Mouse (Mus musculus) T-helper 1 cell (primary cell): ENCODE measurements around the gene Zdhhc24.

ENCODE experiments used
- in situ Hi-C: fragments of 300-600 bp; cut with MboI, MseI; formaldehyde crosslinking; loops from one replicate; pipeline ENCODE4 v1.15.1; 2025; ENCODE audit warnings: high pct_unique_total_duplicates

Zdhhc24 gene

GRCm38 (mm10) chr19:4877785-4878184 is 683 bp upstream of the Zdhhc24 start, which contains the start of gene Actn3:
TSS of gene Actn3 (minus strand) at chr19:4877909.
- in situ Hi-C loops, result no loop called here

- in situ Hi-C loops, result no loop called here
Observed at GRCm38 (mm10) chr19:4879324-4879703, 846 bp downstream of the Zdhhc24 start.

DNA sequence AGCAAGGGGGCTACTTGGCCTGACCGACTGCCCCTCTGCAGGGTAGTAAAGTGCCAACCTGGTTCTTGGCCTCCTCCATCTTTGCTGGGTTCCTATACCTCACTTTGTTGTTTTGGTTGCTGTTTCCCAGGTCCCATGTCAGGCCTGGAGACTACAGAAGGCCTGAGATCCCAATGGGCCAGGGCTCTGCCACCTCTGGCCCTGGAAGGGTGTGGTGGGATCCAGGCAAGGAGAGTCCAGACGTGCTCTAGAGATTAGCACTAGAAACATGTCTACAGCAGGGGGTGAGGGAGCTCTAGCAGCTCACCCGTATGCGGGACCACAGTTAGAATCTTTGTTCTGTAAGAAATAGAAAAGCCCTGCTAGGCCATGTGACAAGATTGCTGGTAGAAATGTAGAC is 5.5 kb downstream of the Zdhhc24 start:
- in situ Hi-C loops, result no loop called here

DNA sequence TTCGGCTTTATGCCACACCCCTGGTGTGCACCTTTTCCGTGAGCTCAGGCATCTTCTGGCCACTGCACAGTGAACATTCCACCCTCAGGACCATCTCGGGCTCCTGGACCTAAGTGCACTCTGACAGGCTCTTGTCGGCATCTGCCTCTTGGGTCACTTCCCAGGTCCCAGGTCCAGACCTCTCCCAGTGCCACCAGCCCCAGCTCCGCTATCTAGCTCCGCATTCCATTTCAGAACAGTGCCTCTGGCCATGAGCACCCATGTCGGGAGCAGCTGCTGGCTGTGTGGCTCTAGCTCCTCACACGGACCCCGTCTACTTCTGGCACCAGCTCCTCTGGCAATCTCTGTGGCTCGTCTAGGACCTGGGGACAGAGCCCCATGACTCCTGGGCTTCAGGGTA is 11.3 kb downstream of the Zdhhc24 start:
- in situ Hi-C loops, result no loop called here

DNA sequence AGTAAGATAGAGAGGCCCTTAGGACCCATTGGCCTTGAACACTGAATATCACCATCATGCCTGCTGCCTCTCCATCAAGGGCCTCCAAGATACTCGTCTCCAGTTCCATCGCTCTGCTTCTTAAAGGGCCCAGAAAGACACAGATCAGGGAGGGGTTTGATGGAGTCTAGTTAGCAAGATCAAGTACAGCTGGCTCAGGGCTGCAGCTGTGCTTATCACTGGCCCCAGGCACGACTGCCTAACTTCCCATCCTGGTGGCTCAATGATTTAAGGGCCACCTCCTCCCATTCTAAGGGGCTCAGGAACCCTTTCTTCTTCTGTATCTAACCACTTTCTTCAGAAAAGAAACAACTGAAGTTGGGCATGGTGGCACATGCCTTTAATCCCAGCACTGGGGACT is 13.3 kb downstream of the Zdhhc24 start:
- in situ Hi-C loops, result no loop called here

- in situ Hi-C loops, result no loop called here
Observed at GRCm38 (mm10) chr19:4896780-4897520, 18.5 kb downstream of the Zdhhc24 start.

- in situ Hi-C loops, result no loop called here
Observed at GRCm38 (mm10) chr19:4898972-4899371, 20.5 kb downstream of the Zdhhc24 start.

DNA sequence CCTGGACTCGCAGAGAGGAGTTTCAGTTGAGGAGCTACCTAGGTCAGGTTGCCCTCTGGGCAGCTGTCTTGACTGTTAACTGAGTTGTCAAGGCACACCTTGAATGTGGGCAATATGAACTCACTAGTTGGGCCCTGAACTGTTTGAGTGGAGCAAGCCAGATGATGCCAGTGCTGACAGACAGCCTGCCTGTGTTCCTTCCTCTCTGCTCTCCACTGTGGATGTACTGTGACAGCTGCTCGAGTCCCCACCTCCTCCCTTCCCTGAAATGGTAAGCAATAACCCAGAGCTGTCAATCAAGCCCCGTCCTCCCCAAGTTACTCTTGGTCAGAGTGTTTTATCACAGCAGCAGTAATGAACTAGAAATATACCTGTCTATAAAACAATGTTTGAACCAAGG is 21.4 kb downstream of the Zdhhc24 start:
- in situ Hi-C loops, result no loop called here

- in situ Hi-C loops, result no loop called here
Observed at GRCm38 (mm10) chr19:4905979-4906794, 27.7 kb downstream of the Zdhhc24 start, which contains the start of gene Bbs1. TSS of gene Bbs1 (minus strand) at chr19:4906628.

GRCm38 (mm10) chr19:4908107-4908506 is 29.6 kb downstream of the Zdhhc24 start:
- in situ Hi-C loops, result no loop called here

- in situ Hi-C loops, result no loop called here
Observed at GRCm38 (mm10) chr19:4909376-4909775, 30.9 kb downstream of the Zdhhc24 start.

DNA sequence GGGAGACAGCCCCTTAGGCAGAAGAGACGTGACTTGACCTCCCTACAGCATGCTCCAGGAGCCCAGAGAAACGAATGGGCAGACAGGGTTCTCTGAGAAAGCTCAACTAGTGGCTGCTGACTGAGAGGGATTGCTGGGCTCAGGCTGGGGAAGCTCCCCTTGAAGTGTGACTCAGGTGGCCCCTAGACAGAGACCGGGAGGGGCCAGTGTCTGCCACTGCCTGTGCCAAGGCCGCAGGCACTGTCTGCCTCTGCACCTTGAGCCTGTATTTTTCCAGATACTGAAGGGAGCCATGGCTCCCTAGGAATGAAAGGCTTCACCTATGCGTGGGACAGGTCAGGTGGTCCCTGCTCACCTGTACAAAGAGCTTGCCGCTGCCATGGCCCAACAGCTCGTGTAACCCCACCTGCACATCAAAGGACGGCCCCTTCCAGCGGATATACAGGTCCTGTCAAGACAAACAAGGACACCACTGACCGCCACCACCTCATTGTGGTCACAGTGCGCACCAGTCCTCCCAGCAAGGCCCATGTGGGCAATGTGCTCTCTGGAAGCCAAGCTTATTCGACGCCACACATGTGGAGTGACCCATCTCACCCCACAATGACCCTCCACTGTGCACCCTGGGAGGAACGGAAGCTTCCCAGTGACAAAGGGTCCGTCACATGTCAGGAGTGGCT is 37.6 kb downstream of the Zdhhc24 start:
- in situ Hi-C loops, result no loop called here

DNA sequence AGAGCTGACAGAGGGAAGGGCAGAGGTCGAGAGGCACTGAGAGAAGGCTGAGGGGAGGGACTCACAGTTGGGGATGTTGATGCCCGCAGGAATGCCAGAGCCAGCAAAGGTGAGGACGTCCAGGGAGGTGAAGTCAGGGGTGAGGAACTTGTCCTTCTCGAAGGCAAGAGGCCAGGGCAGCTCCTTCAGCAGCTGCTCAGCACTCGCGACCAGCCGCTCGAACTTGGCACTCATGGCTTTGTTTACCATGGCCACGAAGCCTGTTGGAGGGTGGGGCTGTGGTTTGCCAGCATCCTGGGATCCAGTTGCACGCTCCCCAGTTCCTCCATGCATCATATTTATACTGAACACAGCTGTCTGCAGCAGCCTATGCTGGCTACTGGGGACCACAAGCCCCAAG is 38.4 kb downstream of the Zdhhc24 start:
- in situ Hi-C loops, result no loop called here

GRCm38 (mm10) chr19:4919652-4920051 is 41.2 kb downstream of the Zdhhc24 start:
- in situ Hi-C loops, result no loop called here

DNA sequence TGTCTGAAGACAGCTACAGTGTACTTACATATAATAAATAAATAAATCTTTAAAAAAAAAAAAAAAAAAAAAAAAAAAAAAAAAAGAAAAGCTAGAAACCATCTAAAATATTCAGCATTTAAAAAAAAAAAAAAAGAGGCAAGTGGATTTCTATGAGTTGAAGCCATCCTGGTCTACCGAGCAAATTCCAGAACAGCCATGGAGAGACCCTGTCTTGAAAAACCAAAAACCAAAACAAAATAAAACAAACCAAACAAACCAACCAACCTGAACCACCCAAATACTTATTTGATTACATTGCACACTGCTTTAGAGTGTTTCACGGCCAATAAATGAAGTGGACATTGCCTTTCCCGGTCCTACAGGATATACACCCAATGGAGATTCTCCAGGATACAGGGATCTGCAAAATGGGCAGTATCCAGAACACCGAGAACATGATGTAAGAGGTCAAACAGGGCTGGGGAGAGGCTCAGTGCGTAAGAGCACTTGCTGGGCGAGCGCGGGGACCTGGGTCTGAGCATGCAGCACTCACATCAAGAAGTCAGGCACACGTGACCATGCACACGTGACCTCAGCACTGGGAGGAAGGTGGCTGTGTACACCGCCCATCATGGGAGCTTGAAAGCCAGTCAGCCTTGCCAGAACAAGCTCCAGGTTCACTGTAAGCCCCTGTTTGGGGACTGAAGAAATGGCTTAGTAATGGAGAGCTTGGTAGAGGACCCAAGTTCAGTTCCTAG is 46.8 kb downstream of the Zdhhc24 start:
- in situ Hi-C loops, result no loop called here

DNA sequence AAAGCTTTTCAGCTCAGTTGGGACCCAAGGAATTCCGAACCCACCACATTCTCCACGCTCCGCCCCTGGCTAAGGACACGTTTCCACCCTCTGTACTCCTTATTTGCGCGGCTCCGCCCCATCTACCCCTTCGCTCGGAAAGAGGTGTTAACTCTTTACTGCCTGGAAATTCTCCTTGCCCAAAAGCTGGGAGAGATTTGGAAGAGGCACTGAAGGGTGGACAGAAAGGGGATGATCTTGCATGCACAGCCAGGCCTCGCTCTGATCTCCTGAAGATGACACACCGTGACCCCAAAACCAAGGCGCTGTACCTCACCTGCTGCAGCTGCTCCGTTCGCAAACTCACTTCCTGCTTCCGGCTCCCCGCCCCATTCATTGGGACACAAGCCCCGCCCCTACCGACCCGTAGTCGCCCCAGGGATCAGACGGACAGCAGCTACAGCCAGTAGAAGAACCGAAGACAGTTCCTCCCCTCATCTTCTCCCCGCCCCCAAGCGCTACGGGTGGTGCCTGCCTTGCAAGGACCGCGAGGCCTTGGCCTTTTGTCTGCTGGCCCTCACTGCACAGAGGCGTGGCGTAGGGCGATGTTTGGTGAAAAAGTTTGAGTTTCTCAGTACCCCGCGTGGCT is 49.5 kb downstream of the Zdhhc24 start, which contains the start of gene Dpp3:
TSS of gene Dpp3 (minus strand) at position 384 of the 628 bp plus-strand sequence.
- in situ Hi-C loops, result no loop called here

DNA sequence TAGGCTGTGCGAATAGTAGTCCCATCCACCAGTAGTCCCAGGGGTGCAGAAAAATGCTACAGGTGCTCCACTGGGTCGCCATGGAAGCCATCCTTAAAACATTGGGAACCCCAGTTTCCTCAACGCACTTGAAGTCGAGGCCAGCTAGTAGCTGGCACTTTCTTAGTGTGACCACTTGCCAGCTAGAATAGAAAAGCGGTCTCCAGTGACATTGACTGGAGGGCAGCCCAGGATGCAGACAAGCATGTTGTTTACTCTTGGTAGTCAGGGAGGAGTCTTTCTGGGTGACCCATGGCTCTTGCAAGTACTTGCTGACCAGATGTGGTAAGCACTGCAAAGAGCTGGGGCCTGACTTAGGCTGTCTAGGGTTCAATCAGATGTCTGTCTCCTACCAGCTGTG is 50.3 kb downstream of the Zdhhc24 start:
- in situ Hi-C loops, result no loop called here
